Mouse (Mus musculus): ENCODE data around the gene Tmem254b.
"Not testable (repeated sequence)": the region's sequence is repeated elsewhere in the genome, so short reads cannot be mapped to it uniquely, and the experiment has no call there.

The Tmem254b gene

DNA sequence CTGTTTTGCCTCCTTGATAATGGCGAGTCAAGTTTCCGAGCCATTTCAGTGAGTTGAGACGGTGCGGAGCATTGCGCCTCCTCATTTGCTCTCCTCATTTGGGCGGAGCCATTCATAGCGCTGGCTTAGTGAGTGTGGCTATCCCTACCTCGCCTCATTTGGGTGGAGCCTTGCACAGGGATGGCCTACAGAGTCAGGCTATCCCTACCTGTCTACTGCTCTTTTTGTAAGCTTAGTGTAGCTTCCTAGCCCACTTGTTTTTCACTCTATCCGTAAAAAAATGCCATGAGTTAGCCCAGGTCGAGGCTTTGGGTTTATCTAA lies at the start of gene Tmem254b:
Gene Tmem254b, minus strand, starts transcription at position 116 of the 322 bp plus-strand sequence.
- peak; percentile 91 for ATAC-seq (ENCODE audit: low TSS enrichment)

DNA sequence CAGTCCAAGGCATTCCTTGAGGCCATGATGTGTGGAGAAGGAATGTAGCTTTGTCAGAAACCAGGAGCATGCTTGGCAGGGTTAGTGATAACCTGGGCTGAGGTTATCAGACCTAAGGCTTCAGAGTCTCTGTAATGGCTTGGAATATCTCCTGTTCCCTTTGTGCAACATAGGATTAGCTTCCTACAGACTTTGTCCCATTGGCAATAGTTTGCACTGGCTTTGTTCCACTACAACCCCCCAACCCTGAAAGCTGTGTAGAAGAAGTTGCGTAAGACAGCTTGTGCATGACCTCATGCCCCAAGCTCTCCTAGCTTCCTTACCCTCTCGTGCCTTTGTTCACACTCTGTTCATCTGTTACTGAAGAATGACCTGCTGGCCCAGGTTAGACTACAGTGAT lies 30.3 kb upstream of the Tmem254b start:
- ATAC-seq (ENCODE audit: low TSS enrichment) = not testable (repeated sequence)

DNA sequence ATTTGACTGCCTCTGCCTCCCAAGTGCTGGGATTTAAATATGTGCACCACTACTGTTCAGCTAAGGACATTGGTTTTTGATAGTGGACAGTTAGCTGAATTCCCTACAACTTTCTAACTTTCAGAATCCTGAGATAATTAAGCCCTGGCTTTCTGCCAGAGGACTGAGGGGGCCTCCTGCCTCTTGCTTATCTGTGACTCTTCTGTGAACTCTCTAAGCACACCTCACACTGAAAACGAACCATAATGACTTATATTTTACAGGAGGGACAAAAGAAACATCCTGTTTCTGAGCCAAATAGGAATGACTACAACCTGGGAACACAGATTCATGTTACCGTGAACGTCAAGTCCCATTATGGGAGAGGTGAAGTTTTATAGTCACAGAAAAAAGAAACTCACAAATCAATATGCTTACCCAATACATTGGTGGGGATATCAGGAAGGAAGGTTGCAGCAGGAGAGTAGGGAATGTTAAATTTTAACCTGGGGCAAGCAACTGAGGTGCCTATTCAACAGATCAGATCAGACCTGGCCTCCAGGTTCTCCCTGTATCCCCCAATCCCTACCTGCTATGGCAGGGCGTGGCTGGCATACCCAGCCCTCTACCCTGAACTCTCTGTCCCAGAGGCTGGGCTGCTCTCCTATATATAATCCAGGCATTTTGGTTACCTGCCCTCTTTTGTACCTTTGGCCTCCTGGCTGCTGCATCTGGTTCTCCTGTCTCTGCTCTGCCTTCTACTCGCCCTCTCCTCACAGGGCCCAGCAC lies 9.6 kb upstream of the Tmem254b start:
- ATAC-seq (ENCODE audit: low TSS enrichment) = not testable (repeated sequence)

DNA sequence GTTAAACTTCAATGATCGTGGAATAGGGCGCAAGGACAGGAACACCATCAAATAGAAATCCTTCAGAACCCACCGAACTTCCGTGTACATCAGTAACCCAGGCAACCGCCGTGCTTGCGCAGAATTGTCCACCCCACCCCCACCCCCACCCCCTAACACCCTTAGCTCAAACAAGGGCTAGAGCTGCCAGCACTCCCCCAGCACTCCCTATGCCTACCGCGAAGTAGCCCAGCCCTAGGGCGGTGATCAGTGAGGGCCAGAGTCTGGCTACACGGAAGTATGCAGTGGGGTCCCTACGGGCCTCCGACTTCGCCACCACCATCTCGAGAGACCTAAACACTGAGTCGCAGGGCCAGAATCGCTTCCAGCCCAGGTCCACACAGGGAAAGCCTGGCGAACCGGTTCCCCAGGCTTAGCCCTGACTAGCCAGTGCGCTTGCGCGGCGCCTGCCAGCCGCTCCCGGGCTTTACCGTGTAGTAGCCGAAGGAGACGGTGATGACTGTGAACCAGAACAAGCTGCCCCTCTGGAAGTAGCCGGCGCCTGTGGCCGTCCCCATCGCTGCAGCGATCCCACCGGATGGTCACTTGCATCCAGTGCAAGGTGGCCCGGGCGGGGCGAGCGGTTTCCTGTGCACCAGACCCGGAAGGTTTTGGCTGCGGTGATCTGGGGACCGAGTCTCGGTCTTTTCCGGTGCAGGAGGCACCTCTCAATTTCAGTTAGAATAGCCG lies 480 bp downstream of the Tmem254b start:
- peak; percentile 84 for ATAC-seq (ENCODE audit: low TSS enrichment)

DNA sequence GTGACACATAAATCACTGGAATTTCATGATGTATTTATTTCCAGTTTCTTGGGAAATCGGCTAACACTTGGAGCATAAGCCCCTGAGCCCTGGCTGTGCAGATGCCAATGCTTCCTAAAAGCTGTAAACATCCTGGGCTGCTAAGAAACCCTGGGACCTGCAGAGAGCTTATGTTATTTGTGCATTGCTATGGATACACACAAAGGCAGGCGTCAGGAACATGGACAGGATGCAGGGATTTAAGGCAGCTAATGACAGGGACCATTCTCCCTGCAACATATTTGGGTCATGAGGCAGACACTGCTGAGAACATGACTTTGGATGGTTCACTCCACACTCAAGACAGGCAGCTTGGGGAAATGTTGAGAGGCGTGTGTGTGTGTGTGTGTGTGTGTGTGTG lies 9.0 kb downstream of the Tmem254b start:
- not testable (repeated sequence) for ATAC-seq (ENCODE audit: low TSS enrichment)

DNA sequence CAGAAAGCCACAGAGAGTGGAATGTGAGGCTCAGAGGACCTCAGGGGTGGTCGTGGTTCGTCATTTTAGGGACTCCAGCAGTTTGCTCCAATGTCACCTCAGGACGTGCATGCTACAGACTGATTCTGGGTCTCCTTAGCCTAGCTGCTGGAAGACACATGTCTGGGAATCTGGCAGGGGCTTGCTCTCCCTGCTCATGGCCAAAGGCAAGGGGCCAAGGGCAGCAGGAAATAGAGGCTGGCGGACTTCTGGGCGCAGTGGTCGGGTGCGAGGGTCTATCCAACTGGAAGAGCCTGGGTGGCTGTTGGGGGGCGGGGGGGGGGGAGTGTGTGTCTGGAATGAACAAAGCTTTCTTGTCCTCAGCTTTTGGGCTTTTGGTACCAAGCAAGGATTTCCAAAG lies 18.5 kb downstream of the Tmem254b start:
- ATAC-seq (ENCODE audit: low TSS enrichment) = not testable (repeated sequence)

DNA sequence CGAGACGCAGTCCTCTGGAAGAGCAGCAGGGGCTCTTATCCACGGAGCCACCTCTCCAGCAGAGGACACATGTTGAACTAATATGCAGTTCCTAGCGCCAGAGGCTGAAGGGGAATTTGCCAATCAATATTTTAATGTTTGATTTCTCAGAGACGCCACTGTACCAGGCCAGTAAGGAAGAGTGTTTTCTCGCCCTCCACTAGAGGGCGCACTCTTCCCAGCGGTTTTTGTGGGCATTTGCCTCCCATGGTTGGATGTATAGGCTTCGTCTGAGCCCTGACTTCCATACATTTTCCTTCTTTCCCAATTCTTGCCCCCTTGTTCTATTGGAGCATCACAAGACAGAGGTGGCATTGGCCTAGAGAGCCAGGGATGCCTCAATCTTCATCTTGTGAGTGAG lies 20.2 kb downstream of the Tmem254b start:
- ATAC-seq (ENCODE audit: low TSS enrichment) = not testable (repeated sequence)

DNA sequence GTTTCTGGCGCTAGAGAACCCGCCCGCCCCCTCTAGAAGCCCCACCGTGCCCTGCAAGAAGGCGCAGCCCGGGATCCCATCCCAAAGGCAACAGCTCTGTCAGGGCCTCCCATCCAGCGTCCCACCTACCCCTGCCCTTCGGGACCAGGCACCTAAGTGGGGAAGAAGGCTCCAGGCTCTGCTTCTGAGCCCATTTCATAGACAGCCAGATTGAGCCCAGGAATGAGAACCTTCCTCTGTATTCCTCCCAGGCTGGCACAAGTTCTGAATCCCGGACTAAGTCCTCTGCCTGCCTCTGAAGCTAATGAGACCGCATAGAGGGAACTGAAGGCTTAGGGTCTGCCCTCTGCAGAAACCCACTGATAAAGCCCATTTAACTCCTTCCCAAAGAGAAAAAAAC lies 24.5 kb downstream of the Tmem254b start, which contains the start of gene Plac9b:
Gene Plac9b, minus strand, starts transcription at position 101 of the 400 bp plus-strand sequence.
- not testable (repeated sequence) for ATAC-seq (ENCODE audit: low TSS enrichment)

DNA sequence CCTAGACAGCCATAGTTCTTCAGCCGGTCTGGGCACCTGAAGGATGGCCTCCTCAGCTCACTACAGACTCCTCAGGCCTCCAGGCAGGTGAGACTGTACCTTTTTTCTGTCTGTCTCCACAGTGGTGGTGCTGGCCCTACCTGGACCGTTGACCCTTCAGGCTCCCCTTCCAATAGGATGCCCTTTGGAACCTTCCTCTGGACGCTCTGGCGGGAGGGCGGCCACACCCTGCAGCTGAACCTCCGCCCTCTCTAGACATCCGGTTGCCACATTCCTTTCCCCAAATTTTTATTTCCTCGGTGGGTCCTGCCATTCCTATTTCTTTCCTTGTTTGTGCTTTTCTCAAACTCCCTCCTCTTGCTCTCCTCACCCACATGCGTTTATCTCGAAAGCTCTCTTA lies 25.2 kb downstream of the Tmem254b start:
- not testable (repeated sequence) for ATAC-seq (ENCODE audit: low TSS enrichment)

DNA sequence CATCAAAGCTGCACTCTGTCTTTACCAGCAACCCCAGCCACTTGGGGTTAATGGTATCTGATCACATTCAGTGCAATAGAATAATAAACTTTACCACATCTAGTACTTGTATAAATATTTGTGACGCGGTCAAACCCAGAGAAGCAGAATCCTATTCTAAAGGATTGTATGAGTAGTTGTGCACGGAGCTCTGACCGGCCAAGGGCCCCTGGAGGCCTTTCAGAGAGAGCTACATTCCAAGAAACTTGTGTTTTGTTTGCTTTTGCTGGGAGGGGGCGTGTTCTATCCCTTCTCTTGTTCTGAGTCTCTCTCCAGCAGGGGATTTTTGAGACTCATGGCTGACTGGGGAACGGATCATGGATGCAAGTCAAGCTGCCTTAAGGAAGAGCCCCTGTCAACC lies 31.8 kb downstream of the Tmem254b start:
- not testable (repeated sequence) for ATAC-seq (ENCODE audit: low TSS enrichment)

DNA sequence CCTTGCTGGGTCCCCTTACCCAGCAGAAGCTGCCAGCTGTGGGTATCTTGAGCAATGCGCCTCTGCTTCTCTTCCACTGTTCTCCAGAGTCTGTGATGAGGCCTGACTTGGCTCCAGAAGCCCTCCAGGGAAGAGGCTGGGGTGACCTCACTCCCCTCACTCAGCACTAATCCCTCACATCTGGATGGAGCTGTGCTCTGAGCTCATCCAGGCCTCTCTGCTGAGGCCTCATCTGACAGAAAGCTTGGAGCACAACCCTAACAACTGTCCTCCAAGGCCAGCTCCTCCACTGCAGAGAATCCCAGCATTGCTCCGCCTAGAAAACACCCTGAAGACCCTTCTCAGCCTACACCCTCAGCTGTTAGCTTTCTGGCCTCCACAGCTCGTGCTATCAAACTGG lies 32.9 kb downstream of the Tmem254b start:
- not testable (repeated sequence) for ATAC-seq (ENCODE audit: low TSS enrichment)

DNA sequence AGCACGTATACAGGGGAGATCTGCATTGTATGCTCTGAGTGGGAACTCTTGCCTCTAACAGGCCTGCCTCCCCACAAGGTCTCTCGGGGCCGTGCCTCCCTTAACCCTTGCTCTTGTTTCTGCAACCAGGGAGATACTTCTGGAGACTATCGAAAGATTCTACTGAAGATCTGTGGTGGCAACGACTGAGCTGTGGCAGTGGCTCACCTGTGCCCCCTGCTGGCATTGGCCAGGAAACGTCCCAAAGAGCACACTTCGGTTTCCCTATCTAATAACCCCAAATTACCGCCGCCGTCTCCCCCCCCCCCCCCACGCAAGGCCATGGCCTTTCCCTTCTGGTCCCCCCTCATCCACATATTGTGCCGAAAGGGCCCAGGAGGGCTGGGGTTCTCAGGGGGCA lies 41.6 kb downstream of the Tmem254b start:
- ATAC-seq (ENCODE audit: low TSS enrichment) = not testable (repeated sequence)

DNA sequence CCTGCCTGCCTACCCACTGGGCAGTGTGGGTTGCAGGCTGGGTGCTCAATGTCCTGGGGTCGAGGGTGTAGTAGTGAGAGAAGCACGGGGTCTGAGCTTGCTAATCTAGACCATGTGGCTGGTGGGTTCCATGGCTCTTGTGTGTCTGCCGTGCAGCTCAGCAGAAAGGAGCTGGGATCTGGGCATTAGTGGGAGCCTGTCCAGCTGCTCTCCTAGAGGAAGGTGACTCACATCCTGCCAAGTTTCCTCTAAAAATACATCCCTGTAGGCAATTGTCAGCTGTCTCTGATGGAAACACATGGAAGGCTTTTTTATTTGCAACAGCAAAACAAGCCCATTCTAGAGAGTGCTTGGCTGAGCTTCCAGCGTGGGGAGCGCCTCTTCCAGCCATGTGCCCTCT lies 44.4 kb downstream of the Tmem254b start:
- ATAC-seq (ENCODE audit: low TSS enrichment) = peak; percentile 86

DNA sequence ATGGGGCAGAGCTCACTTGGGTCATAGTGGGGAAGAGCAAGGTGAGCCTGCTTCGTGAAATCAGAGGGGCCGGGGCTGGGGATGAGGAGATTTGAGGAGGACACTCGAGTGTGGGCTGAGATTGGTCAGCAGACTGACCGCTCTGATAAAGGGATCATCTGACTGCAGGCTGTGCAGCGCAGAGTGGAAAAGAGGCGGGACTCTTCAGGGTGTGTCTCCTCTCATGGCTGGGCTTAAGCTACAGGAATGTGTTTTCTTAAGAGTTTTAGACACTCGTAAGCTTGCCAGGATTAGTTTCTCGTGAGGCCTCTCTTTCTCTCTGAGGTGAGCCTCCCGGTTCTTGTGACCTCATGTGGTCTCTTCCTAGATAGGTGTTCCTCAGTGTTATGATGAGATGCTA lies 45.7 kb downstream of the Tmem254b start:
- ATAC-seq (ENCODE audit: low TSS enrichment) = not testable (repeated sequence)

DNA sequence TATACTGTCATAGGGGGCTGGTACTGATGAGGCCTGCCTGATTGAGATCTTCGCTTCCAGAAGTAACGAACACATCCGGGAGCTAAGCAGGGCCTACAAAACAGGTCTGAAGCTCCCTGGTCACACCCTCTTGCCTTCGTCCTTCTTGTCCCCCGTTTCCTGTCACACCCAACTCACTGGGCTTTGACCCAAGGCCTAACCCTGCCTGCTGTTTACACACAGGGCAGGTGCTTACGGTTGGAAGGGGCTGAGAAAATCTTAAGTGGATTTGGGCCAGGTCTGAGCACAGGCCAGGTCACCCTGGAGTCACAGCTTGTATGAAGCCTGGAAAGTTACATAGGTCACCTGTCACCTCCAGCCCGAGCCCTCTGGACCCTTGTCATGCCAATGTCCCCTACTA lies 50.8 kb downstream of the Tmem254b start:
- not testable (repeated sequence) for ATAC-seq (ENCODE audit: low TSS enrichment)
